Mouse (Mus musculus): ENCODE measurements around the gene Pla2g4d.

DNA sequence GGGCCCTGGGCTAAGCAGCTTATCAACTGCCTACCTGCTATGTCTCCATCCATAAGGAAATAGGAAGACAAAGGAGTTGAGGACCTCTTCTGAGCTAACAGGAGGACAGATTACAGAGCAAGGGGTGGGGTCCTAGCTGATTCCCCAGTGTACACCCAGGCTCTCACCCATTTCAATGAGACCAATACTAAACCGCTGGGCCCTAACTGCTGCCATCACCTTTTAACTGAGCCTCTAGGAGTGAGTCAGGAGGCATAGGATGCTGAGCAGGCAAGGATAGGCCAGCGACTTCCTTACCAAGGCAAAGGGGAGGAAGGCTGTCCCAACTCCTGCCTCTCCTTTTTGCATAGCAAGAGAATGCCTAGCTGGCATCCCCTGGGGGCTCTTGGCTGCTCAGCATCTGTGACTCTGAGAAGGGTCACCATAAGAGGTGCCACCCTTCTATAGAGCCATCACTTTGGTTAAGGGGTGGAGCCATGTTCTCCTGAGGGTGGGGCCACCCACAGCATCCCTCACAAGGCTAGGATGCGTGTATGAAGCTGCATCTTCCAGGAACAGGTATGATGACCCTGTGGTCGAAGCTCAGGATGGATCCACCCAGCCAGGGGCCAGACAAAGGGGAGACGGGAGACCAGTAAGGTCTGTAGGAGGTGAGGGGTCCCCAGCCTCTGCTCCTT is 46.1 kb downstream of the Pla2g4d start:
- no peak for TF ChIP-seq CTCF (IDR thresholded peaks at IDR 0.05; ENCODE audit: low read depth)
- no peak for TF ChIP-seq EP300 (IDR thresholded peaks at IDR 0.05; ENCODE audit: low read depth)

Data from liver, postnatal 0 days (tissue).